Mouse (Mus musculus) thymus, postnatal 25 days (tissue): ENCODE data around the gene Gm20671.
"Not testable (repeated sequence)": the region's sequence is repeated elsewhere in the genome, so short reads cannot be mapped to it uniquely, and the experiment has no call there.

Experiments
- DNase-seq: peaks from one replicate; pipeline ENCODE4 v3.0.0; 2022

Gene Gm20671

GRCm38 (mm10) chr5:32784726-32785125, 42.2 kb downstream of the Gm20671 start:
- DNase-seq: no peak

- DNase-seq: no peak
These were observed 45.3 kb downstream of the Gm20671 start for GRCm38 (mm10) chr5:32781596-32781995.

GRCm38 (mm10) chr5:32778168-32778567, 48.7 kb downstream of the Gm20671 start:
- no peak for DNase-seq

- DNase-seq: no peak
These were observed 54.5 kb downstream of the Gm20671 start for GRCm38 (mm10) chr5:32772361-32772760.

- DNase-seq: no peak
These were observed 59.1 kb downstream of the Gm20671 start for GRCm38 (mm10) chr5:32767636-32768373.

- DNase-seq: no peak
These were observed 59.9 kb downstream of the Gm20671 start for GRCm38 (mm10) chr5:32767004-32767403.

DNA sequence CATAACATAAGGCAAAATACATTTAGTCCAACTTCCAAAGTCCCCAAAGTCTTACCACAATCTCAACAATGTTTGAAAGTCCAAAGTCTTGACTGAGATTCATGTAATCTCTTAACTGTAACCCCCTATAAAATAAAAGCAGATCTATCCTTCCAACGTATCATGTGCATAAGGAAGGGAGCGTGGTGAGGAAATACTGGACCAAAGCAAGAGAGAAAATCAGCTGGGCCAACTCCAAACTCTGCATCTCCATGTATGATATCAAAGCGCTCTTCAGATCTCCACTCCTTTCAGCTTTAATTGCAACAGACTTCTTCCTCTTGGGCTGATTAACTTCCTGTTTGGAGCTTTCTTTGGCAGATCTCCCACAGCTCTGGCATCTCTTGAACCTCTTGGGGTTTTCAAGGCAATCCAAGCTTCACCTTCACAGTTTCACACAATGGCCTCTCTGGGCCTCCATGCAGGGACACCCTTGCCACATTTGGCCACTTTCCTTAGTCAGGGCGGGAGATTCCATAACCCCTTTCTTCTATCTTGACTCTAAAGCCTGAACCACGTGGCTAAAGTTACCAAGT, 65.3 kb downstream of the Gm20671 start:
- DNase-seq: no peak

GRCm38 (mm10) chr5:32760787-32761186, 66.1 kb downstream of the Gm20671 start:
- no peak for DNase-seq

DNA sequence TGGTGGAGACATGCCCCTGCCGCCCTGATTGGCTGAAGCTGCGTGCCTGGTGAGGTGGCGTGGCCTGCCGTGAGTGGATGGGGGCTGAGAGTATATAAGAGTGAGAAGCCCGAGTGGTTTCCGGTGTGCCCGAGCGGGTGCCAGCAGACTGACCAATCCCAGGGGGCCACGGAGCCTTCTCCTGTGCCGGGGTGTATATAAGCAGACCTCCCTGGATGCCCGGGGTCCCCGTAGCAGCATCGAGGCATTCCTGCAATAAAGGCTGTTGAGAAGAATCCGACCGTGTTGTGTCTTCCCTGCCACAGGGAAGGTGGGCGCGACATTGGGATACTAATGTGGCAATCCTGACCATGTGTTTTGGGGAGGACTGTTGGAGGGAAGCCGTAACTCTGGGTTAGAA, 66.6 kb downstream of the Gm20671 start:
- DNase-seq: not testable (repeated sequence)

DNA sequence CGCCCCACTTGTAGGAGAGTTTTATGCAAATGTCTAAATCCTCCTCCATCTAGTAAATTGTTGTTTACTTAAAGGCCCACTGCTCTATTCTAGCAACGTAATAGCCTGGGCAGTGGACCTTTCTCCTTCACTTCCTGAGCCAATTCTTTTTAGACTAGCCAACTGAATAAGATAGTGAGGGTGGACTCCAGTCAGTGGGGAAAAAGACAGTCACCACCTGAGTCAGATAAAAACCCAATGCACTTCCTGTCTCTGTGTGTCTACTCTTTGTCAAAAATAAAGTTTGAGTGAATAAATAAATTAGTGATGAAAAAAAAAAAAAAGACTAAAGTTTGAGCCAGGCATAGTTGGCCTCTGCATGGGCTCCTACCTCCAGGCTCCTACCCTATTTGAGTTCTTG, 67.2 kb downstream of the Gm20671 start:
- DNase-seq: no peak

- no peak for DNase-seq
These were observed 70.8 kb downstream of the Gm20671 start for GRCm38 (mm10) chr5:32756141-32756540.

DNA sequence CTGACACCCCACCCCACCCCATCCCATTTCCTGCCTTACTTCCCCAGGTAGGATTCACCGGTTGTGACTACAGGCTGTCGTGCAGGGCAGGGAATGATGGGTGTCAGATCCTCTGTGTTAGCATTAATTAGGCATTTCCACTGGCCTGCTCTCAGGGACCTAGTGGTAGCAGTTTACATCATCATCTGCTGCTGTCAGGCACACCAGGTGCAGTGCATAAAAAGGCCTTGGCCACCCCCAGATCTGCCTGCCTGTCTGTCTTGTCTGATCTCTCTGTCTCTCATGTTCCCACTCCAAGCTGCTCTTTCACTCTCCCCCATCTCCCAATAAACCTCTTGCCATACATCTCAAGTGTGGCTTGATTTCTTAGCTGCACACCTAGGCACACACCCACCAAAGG, 75.2 kb downstream of the Gm20671 start:
- DNase-seq: peak; percentile 23

- DNase-seq: peak; percentile 66
These were observed 78.0 kb downstream of the Gm20671 start for GRCm38 (mm10) chr5:32748936-32749335.

GRCm38 (mm10) chr5:32747650-32748375, 79.1 kb downstream of the Gm20671 start:
- DNase-seq: peak; percentile 56

DNA sequence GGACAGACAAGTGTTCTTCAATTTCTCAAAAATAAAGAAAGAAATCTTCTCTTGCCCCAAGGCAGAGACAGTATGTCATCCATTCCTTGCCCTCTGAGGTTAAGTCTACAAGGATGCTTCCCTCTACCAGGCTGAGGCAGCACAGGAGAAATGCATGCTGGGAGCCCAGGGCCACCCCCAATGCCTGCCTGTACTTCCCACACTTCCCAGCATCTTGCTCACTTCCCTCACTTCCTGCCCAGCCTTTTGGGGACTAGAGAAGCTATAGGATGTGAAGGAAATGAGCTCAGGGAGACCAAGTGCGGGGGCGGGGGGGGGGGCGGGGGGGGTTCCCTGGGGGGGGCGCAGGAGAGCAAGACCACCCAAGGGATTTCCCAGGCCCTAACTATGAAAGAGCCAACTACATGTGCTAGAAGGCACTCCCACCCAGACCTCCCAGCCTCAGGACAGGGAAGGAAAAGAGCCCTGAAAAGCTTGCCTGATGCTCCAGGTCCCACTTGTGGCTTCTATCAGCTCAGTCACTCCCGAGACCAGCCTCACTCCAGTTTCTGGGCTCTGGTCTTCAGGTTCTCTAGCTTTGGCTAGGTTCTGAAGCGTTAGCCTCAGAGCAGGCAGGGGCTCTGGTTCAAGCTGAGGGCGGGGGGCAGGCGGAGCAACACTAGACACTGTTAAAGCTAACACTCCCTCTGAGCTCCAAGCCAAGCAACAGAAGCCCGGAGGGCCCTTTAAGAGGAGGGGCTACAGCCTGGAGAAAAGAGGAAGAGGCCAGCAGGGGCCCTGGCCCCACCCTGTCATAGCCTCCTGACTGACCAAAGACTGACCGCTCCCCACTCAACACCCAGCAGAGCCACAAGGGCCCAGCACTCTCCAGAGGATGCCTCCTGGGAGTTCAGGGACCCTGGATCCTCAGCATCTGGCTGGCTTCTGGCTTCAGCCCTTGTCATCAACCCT, 80.9 kb downstream of the Gm20671 start:
- peak; percentile 12 for DNase-seq

DNA sequence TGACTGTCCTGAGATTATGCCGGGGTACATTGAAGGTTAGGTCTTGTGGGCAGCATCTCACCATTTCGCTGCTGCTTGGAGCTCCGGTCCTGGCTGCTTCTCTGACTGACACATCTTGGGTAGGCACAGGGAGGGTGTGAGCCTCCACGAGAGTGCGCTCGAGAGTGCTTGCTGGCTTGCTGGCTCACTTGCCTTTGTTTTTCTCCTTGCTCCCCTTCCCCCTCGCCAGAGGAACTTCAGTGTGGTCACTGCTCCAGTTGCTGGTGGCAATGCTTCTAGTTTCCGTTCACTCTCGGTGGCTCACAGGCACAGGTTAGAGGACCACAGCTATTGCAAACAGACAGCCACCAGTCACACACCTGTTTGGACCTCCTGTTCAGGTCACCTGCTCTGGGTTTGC, 84.8 kb downstream of the Gm20671 start:
- DNase-seq: peak; percentile 37

DNA sequence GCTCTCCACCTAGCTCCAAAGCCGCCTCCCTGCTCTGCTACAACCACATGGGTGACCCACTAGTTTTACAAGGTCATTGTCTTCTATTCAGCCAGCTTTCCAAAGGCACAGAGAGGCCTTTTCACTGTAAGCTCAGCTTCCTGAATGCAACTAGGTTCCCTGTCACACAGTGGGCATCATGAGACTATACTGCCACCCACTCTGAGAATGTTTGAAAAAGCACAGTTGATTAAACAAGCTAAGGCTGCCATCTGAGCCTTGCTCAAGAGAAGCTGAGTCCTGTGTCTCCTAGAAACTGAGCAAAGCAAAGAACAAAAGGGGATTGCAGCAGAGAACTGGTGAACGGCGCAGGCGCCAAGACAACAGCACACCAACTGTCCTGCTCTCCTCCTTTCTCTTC, 85.5 kb downstream of the Gm20671 start:
- not testable (repeated sequence) for DNase-seq

- not testable (repeated sequence) for DNase-seq
These were observed 86.1 kb downstream of the Gm20671 start for GRCm38 (mm10) chr5:32740850-32741249.

DNA sequence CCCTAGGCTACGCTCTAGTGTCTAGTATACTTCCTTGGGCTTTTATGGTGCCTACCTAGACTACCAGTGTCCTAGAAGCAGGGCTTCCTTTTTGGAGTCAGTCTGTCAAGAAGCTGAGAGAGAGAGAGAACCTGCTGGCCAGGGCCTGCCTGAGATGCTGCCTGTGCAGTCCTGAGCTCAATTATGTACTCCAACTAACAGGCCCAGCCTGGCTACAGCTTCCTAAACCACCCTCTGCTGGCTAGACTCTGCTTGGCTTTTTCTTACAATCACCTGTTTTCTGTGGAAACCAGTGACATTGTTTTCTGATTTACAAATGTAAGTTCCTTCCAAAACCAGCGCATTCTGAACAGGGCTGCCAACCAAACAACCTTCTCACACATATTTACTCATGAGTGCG, 86.8 kb downstream of the Gm20671 start:
- no peak for DNase-seq

DNA sequence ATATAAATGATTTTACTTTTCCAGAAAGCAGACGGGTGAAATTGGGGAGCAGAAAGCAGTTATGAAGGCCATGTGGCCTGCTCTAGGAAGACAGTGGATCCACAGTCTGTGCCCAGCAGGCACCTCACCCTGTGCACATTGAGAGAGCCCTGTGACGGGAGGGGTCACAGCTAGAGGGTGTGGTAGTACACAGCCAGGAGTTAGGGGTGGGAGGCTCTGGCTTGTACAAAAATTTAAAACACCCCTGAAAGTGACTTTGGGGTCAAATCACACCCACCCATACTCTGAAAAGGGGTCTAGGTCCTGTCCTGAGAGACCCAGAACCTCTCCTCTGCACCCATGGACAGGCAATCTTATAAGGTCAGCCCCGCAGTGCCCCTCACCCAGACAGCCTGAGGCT, 90.1 kb downstream of the Gm20671 start:
- not testable (repeated sequence) for DNase-seq

- no peak for DNase-seq
These were observed 91.1 kb downstream of the Gm20671 start for GRCm38 (mm10) chr5:32735779-32736178.

DNA sequence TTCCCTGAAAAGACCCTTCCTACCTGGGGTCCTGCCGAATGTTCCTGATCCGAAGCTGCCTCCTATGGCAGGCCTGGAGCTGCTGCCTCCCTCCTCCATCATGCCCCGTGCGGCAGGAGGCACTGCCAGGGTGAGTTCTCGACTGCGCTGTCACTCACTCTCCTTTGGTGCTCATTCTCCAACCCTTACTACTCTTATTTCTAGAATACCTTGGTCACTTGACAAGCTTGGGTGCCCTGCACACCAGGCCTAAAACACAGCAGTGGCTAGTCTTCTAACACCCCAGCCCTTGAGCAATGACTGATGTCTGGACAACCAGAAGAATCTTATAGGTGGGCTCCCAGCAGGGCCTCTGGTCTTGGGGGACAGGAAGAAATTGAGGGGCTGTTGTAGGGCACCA, 93.0 kb downstream of the Gm20671 start:
- DNase-seq: not testable (repeated sequence)

- no peak for DNase-seq
These were observed 98.1 kb downstream of the Gm20671 start for GRCm38 (mm10) chr5:32728851-32729250.
